Mouse (Mus musculus) skeletal muscle tissue, adult 2 months (tissue): Measurements from ENCODE around the gene Ubr3.

Experiments used
- DNase-seq: peaks from one replicate; pipeline ENCODE4 v3.0.0-alpha.2; 2012; ENCODE audit warnings: low read depth, low spot score

The Ubr3 gene

DNA sequence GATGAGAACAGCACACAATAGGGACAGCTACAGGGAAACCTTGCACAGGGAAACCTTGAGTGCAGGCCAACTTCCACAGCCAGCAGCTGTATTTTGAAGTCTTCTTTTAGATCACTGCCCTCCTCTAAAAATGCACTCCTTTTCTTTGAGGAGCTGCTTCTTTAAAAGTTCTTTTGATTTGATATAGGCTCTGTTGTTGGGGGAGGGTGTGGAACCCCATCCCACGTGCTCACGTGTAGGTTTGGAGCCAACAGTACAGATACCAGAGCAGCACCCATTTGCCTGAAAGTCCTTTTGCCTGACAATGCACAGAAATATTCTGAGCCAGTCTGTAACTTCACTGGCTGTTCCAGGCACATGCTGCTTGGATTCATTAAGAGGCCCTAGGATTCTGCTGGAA is 134.4 kb downstream of the Ubr3 start:
- DNase-seq: no peak

DNA sequence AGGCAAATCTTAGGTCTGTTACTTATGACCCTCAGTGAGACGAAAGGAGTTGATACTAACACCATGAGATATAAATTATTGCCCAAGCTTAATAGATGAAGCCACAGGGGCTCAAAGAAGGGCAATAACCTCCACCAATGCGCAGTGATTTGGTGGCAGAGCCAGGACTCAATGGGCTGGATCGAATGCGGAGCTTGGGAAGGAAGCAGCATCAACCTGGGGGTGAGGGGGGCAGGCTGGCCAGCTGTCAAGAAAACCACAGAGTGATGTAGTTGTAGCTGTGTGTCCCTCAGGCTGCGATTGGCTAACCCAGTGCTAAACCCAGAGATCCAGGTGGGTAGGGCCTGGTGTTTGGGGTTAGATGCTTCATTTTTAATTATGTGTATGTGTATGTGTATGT is 137.8 kb downstream of the Ubr3 start:
- DNase-seq: no peak

DNA sequence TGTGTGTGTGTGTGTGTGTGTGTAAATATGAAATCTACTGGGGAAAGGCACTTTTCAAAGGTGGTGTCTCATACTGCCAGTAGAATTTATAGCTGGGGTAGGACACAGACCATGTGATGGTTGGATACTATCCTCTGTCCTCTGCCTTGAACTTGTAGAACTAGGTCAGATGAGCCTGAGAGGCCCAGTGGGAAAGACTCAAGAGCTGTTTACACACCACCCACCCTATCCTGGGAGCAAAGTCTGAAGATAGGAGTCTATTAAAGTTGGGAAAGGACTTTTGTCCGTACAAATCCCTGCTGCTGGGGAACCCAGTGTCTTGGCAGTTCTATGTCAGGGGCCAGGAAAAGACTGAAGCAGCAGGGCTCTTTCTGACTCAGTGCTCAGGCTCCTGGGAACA is 138.3 kb downstream of the Ubr3 start:
- DNase-seq: no peak

DNA sequence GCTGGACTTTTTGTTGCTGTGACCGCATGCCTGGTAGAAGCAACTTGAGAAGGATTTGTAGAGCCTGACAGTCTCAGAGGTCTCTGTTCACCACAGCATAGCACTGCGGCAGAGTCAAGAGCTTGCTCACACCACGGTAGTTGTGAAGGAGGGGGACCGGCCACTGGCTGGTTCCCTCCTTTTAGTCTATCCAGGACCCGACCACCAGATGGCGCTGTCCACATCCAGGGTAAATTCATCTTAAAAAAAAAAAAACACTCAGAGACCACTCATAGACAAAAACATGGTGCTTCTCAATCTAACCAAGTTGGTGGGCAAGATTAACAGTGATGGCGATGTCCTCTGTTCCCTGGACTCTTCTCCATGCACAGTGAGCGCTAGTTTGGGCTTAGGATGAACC is 140.2 kb downstream of the Ubr3 start:
- no peak for DNase-seq

DNA sequence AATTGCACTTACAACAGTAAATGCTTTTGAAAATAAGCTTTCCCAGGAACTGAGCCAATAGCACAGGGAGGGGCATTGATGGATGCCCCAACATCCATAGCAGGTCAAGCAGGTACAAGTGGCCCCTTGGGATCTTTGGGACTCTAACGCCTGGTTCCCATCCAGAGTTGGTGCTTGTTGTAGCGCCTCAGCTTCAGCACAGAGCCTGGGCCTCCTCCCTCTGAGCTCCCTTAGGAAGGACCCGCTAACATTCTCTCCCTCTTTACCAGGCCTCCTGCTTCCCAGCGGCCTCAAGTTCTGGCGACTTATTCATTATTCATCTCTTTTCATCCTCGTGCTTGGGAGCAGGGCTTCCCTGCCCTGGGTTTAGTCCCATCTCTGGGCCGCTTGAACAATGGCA is 141.7 kb downstream of the Ubr3 start, which contains the start of gene Myo3b:
Myo3b (plus strand) TSS at position 375 of the 400 bp plus-strand sequence.
- no peak for DNase-seq

DNA sequence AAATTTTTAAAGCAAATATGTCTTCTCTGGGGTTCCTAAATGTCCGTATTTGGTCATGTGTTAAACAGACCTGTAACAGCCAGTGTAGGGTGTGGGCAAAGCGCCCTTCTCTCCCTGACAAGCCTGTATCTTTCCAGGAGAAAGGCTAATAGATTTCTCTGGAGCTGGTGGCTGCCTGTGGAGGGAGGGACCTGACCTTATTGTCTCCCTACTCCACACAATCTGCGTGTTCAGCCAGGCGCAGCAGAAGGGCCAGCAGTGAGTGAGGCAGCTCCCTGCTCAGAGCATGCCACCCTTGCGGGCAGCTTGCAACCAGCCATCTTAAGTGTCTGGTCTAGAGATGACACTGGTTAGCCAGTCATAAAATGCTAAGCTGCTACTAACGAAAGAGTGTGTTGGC is 147.4 kb downstream of the Ubr3 start:
- no peak for DNase-seq

DNA sequence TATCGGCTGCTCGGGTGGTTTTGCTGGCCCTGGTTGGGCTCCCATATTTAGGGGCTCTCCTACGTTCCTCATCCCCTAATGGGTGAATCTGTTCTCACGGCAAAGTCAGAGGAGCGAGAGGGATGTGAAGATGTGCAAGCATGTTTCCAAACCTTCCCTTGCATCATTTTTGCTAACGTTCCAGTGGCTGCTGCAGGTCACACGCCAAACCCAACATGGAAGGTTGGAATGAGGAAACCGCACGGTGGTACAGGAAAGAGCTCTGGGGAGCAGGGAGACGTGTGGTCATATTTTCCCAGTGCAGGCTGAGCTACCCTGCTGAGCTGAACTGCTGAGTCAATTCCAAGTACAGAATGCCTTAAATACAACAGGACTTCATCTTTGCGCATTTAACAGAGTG is 150.8 kb downstream of the Ubr3 start:
- no peak for DNase-seq

DNA sequence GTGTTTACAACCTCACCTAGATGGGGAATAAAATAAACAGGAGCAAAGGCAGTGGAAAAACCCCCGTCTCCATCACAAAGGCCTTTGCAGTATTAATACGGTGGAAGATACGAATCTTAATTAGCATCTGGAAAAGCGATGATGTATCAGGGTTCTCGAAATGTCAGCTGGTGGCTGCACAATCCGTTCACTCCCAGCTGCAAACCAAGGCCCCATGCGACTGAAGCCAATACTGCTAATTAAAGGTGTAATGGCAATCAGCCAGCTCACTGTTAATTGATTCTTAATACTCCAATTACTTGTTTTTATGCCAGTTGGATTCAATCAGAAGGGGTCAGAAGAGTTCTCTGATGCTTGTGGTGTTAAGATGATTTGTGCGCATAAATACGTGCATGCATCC is 156.8 kb downstream of the Ubr3 start:
- DNase-seq: no peak

DNA sequence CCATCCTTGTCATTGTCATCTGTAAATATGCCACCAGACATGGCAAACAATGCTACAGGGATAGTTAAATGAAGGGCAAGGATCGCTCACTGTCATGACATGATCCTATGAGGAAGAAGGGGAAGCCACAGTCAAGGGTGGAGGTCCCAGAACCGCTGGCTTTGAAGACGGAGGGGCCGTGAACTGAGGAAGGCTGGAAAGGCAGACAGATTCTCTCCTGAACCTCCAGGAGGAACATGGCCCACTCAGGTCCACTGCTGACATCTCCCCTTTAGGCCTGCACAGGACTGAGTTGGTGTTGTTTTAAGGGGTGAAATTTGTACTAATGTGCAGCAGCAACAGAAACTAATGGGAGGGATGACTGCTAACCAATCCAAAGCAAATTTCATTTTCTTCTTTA is 161.2 kb downstream of the Ubr3 start:
- no peak for DNase-seq

DNA sequence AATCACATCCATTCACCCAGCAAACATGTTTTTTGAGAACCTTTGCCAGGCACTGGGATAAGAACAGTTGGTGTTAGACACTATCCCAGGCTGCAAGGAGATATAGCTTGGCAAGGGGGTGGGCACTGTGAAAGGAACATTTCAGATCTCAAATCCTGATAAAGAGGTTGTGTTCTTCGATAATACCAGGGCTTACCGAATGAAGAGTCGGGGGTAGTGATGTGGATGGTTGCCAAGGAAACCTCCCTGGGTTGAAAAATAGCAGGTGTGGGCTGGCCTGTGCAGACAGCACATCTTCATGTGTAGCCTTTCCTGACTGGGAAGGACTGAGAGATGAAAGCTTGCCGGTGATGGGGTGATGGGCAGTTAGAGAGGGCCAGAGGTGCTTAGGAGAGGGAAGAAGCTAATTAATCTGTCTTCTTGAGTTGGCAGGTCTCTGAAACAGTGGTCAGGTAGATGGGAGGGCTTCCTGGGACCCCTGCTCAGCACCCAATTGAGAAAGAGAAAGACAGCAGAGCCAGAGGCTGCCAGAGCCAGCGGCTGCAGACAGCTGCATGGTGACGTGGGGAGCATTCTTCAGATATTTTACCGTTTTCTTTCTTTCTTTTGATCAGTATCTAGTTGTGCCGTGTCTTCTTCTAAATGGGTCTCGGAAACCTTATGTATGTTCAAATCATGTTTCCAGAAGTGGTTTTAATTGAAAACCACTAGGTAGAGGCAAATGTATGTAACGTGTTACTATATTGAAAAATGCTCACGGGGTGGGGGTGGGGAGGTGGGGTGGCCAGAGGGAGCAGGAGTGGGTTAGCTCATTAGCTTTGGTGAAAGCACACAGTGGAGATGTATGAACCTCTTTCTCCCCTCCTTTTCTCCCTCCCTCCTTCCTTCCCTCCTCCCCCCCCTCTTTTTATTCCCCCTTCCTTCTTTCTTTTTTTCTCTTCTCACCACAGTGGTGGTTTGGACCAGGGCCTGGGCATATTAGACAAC is 163.6 kb downstream of the Ubr3 start:
- no peak for DNase-seq

DNA sequence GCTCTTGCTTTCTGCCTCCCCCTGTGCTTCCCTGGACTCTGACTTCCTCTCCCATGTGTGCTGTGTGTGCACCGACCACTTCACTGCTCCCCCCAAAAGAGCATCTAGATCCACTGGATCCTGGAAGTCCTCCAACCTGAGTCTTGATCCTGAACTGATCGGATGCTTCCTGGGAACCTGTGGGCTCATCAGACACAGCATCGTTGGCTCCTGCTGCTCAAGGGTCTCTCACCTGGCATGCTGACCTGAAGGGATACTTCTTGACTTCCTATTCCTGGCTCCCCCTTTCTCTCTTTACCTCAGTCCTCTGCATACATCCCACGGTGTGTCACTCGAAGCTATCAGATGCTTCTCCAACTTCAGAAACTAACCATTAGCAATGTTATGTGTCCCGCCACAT is 168.1 kb downstream of the Ubr3 start:
- no peak for DNase-seq

DNA sequence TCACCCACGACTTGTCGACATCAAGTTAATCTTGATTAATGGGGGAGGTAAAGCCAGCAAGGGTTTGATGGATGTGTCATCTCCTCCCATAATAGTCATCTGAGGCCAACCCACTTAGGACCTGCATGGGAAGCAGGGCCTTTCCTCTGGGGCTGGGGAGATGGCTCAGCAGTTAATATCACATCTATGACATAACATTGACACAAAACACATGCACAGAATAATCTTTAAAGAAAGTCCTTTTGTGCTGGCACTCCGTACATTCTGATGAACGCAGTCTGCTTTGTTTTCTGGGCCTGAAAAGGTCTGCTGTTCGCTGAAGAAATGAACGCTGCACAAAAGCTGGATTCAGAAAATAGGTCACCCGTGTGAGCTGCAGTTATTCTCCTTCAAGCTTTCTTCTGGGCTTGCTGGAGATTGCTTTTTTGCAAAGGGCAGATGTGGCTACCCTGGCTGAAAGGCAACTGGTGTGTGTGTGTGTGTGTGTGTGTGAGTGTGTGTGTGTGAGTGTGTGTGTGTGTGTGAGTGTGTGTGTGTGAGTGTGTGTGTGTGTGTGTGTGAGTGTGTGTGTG is 168.8 kb downstream of the Ubr3 start:
- DNase-seq: no peak

DNA sequence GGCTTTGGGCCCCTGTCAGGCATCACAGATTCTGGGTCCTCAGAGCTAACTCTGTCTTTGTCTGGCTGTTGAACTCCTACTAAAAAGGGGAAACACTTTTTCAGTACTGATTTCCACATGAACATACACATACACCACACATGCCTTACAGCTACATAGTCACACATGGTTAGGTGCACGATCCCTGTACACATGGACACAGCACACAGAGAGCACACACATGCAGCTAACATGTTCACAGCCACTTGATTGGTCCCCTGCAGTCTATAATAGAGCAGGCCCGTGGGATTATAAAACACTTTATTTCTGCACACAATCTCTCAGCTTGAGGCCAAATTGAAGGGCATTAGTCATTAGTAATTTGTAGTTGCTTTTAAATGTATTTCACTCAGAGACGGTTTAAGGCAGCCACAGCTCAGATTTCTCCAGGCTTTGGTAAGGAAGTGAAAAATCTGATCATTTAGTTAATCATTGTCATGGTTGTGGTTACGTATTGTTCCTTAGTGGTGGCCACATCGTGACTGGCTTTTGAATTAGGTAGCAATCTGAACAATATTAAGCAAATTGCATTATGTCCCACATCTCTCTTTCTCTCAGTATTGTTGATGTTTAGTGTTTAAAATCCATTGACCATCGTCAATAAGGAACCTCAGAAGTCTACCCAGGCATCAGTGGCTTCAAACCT is 169.4 kb downstream of the Ubr3 start:
- DNase-seq: no peak

DNA sequence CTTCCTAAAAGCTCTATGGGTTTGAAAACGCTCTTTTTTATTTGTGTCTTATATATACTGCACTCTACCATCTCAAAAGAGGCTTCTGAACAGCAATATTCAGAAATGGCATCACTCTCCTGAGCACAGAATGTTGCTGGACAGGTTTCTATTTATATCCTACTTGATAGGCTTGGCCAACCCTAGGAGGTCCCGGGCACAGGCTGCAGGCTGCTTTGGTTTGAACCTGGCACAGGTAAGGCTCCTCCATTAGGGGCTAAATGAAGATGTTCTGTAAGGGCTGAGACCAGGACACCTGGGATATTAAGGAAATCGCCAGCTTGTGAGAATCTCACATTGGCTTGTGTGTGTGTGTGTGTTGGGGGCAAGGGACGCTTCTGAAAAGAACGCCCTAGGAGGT is 172.8 kb downstream of the Ubr3 start:
- no peak for DNase-seq
